Mouse (Mus musculus) skeletal muscle tissue, adult 2 months (tissue): Measurements from ENCODE around the gene Opa3.

ENCODE experiments used
- DNase-seq: peaks from one replicate; pipeline ENCODE4 v3.0.0-alpha.2; 2012; ENCODE audit warnings: low read depth, low spot score

The Opa3 gene

GRCm38 (mm10) chr7:19227883-19228792, at the start of gene Opa3:
Gene Opa3 (plus strand): TSS chr7:19228334.
- DNase-seq = peak; percentile 100

- no peak for DNase-seq
Observed at GRCm38 (mm10) chr7:19178443-19179092, 49.6 kb upstream of the Opa3 start.

- DNase-seq = peak; percentile 52
Observed at GRCm38 (mm10) chr7:19179173-19179572, 49.0 kb upstream of the Opa3 start.

GRCm38 (mm10) chr7:19179936-19180335, 48.2 kb upstream of the Opa3 start:
- no peak for DNase-seq

GRCm38 (mm10) chr7:19180862-19181429, 47.2 kb upstream of the Opa3 start:
- DNase-seq = no peak

GRCm38 (mm10) chr7:19184250-19184649, 43.9 kb upstream of the Opa3 start:
- peak; percentile 43 for DNase-seq

- DNase-seq = no peak
Observed at GRCm38 (mm10) chr7:19184758-19185157, 43.4 kb upstream of the Opa3 start.

GRCm38 (mm10) chr7:19194676-19195075, 33.5 kb upstream of the Opa3 start:
- DNase-seq = no peak

GRCm38 (mm10) chr7:19196676-19197075, 31.5 kb upstream of the Opa3 start:
- DNase-seq = no peak

GRCm38 (mm10) chr7:19197985-19198384, 30.1 kb upstream of the Opa3 start:
- no peak for DNase-seq

- no peak for DNase-seq
Observed at GRCm38 (mm10) chr7:19201660-19202059, 26.5 kb upstream of the Opa3 start.

- no peak for DNase-seq
Observed at GRCm38 (mm10) chr7:19202065-19202850, 25.9 kb upstream of the Opa3 start.

- no peak for DNase-seq
Observed at GRCm38 (mm10) chr7:19208201-19208910, 19.8 kb upstream of the Opa3 start.

- DNase-seq = no peak
Observed at GRCm38 (mm10) chr7:19208944-19209472, 19.1 kb upstream of the Opa3 start.

- no peak for DNase-seq
Observed at GRCm38 (mm10) chr7:19209494-19209893, 18.6 kb upstream of the Opa3 start.

GRCm38 (mm10) chr7:19210010-19210409, 18.1 kb upstream of the Opa3 start:
- DNase-seq = no peak

- DNase-seq = no peak
Observed at GRCm38 (mm10) chr7:19211041-19211675, 17.0 kb upstream of the Opa3 start.

GRCm38 (mm10) chr7:19211996-19212755, 16.0 kb upstream of the Opa3 start, which contains the start of gene Gpr4:
Gene Gpr4 (plus strand): TSS chr7:19212538.
- no peak for DNase-seq

GRCm38 (mm10) chr7:19213385-19213784, 14.7 kb upstream of the Opa3 start:
- no peak for DNase-seq
